Mouse (Mus musculus) splenic B cell, adult 2 months (primary cell): ENCODE measurements at regions not wholly inside any gene's neighbourhood (a gene's known extent, or its start where the extent isn't known, plus 50 kb on each side); places are given as distances from the start of the nearest gene placed in this dataset.

ENCODE experiments used
- DNase-seq: peaks from one replicate; pipeline ENCODE4 v3.0.0-alpha.2; 2011; ENCODE audit warnings: low read depth, low spot score
- H3K27me3 ChIP-seq: 2 replicates; pipeline ENCODE4 v1.6.1; 2012; ENCODE audit warnings: mild to moderate bottlenecking, low read length, moderate library complexity, mixed read lengths; ENCODE audit not compliant: control insufficient read depth, poor library complexity, insufficient read depth, severe bottlenecking
- H3K36me3 ChIP-seq: 2 replicates; pipeline ENCODE4 v1.6.1; 2012; ENCODE audit warnings: mild to moderate bottlenecking, low read length, moderate library complexity, mixed read lengths; ENCODE audit not compliant: control insufficient read depth, poor library complexity, insufficient read depth, severe bottlenecking

DNA sequence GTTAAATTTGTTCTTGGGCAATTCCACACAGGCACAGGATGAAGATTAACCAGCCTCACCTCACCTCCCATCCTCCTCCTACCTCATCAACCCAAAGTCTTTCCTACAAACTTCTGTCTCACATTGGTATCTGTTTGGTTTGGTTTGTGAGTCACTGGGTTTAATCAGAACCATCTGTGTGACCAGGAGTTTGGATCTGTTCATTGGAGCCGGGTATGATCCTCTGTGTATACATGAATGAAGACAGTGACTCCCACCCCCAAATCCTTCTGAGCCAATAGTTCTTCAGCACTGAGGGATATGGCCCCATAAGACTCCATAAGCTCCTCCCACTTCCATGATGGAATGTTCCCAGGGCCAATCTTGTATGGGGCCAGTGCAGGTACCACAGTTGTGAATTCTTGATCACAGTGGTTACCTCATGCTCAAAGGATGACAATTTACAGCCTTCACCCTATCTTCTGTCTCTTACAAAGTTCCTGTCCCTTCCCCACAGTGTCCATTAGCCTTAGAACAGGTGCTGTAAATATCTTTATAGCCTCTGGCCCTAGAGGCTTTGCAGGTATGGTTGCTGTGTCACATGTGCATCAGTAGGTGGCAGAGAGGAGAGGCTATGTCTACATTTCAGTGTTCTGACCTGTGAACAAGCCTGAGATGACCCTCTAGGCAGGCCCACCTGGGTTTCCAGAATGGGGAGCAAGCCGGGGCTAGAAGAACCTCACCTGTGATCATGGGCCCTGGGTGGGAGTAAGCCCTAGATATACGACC is 192.5 kb downstream of the Xxylt1 start:
- no peaks in the 10 kb centered on the region for H3K36me3 ChIP-seq
- no peaks in the 10 kb centered on the region for H3K27me3 ChIP-seq
- DNase-seq, result peak; percentile 13

DNA sequence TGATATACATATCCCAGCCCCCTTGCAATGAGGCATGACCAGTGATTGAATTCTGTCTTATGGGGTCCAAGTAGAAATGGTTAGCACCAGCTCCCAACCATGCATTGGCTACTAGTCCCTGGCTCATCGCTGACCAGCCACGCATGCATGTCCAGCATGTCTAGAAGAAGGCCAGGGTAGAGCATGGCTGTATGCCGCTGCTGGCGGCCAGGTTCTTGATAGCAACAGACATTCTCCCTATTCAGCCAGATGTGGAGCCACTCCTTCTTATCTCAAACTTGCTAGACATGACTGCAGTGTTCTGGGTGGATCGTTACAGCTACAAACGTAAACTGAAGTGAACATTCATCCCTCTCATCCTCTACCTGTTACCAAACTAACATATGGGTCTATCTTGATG is 188.6 kb downstream of the Xxylt1 start:
- no peak for DNase-seq
- no peaks in the 10 kb centered on the region for H3K27me3 ChIP-seq
- no peaks in the 10 kb centered on the region for H3K36me3 ChIP-seq

DNA sequence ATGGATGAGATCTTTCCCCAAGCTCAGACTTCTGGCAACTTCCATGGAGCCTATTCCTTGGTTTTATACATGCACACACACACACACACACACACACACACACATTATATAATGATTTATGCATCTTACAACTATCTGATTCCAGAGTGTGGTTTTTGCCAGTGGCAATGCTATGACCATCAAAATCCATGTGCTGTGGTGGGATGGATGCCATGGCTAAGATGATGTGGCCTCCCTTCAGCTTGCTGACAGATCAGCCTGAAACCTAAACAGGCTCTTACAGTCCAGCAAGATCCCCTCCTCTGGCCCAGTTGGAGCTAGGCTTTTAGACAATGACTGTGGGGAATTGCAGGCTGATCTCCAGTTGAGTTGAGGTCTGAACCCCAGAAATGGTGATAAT is 187.1 kb downstream of the Xxylt1 start:
- H3K27me3 ChIP-seq, result no peaks in the 10 kb centered on the region
- DNase-seq, result no peak
- no peaks in the 10 kb centered on the region for H3K36me3 ChIP-seq

DNA sequence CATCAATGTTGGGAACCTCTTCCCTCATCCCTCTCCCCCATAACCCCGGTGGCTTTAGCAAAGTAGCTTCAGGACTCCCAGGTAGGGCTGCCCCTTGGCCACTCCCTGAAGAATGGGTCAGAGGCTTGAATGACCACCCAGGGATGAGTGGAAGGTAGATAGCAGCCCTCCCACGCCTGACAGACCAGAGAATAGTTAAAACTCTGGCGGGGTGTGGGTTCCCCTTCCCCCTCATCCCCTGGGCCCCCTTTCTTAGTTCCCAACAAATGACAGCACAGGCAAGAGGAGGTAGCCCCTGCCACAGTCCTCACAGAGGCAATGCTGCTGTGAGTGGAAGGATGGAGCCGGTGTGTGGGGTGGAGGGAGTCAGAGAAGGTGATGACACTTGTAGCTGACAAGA is 186.2 kb downstream of the Xxylt1 start:
- no peak for DNase-seq
- H3K36me3 ChIP-seq, result no peaks in the 10 kb centered on the region
- no peaks in the 10 kb centered on the region for H3K27me3 ChIP-seq

DNA sequence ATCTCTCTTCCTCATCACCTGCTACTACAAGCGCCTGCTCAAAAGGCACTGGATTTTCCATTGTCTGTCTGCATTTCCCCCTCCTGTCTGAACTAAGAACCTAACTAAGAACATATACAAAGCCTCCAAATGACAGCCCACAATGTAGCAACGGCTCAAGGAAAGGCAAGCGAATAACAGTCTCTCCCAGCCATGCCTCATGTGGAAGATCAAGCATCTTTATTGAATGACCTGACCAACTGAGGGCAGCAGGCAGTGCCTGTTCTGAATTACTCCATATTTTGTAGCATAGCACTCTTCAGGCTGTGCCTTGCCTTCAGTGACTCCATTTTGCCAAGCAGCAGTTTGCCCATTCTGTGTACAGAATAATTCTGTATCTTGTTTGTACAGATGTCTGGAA is 183.9 kb downstream of the Xxylt1 start:
- no peak for DNase-seq
- Histone ChIP-seq H3K27me3 (no peaks in the 10 kb centered on the region), H3K36me3 (no peaks in the 10 kb centered on the region)

DNA sequence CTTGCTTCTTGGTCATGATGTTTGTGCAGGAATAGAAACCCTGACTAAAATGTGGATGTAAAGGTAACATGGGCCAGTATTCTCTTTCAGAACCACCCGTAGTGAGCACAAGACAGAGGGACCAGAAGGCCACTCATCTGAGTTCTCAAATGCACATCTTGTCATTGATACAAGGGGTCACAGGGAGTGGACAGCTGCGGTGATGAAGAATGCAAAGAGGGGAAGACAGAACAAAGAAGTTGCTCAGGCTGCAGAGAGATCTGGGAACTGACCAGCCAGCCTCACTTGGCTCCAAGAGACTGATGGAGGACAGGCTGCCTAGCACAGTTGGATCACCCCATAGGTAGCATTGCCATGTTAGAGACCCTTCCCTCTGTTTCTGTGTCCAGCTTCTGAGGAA is 181.1 kb downstream of the Xxylt1 start:
- DNase-seq, result no peak
- H3K36me3 ChIP-seq, result no peaks in the 10 kb centered on the region
- H3K27me3 ChIP-seq, result no peaks in the 10 kb centered on the region

DNA sequence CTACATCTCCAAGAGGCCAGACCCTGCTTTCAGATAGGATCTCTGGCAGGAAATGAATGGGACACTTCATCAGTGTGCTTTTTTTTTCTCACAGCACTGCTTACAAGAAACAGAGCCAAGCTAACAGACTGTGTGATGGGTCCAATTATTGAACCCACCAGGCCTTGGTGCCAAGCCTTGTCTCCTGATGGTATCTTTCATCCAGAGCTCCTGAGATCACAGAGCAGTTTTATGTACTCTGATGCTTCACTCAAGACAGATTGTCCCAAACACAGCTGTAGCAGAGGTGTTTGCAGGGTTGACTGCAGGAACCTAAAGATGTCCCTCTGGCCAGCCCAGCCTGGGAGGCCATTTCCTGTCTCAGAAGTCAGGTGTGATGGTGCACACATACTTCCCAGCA is 179.9 kb downstream of the Xxylt1 start:
- H3K27me3 ChIP-seq, result no peaks in the 10 kb centered on the region
- no peak for DNase-seq
- no peaks in the 10 kb centered on the region for H3K36me3 ChIP-seq
